Mouse (Mus musculus) thymus, postnatal 14 days (tissue): Measurements from ENCODE around the gene Mrpl30.
A peak's percentile ranks its signal among the peaks of the same experiment; 100 is the strongest.

Source experiments
- DNase-seq: peaks from one replicate; pipeline ENCODE4 v3.0.0; 2021

Gene Mrpl30

GRCm38 (mm10) chr1:37890025-37890652 lies at the start of gene Mrpl30, which contains the start of gene Mitd1:
Gene Mrpl30 (plus strand): TSS chr1:37890477.
Gene Mitd1 (minus strand): TSS chr1:37890411.
- peak; percentile 85 for DNase-seq

- DNase-seq: no peak
These were observed 43.4 kb upstream of the Mrpl30 start for GRCm38 (mm10) chr1:37846878-37847277.

- DNase-seq: no peak
These were observed 39.6 kb upstream of the Mrpl30 start for GRCm38 (mm10) chr1:37850696-37851095.

- peak; percentile 100 for DNase-seq
These were observed 25.5 kb upstream of the Mrpl30 start for GRCm38 (mm10) chr1:37864511-37865400.

GRCm38 (mm10) chr1:37865401-37866215 lies 24.7 kb upstream of the Mrpl30 start:
- DNase-seq: peak; percentile 20

GRCm38 (mm10) chr1:37866286-37866685 lies 24.0 kb upstream of the Mrpl30 start, which contains the start of gene Tsga10:
Gene Tsga10 (minus strand): TSS chr1:37866429.
- no peak for DNase-seq

GRCm38 (mm10) chr1:37867056-37867455 lies 23.2 kb upstream of the Mrpl30 start:
- DNase-seq: peak; percentile 59

GRCm38 (mm10) chr1:37867684-37868322 lies 22.5 kb upstream of the Mrpl30 start:
- no peak for DNase-seq

- DNase-seq: no peak
These were observed 21.6 kb upstream of the Mrpl30 start for GRCm38 (mm10) chr1:37868640-37869039.

- DNase-seq: no peak
These were observed 20.9 kb upstream of the Mrpl30 start for GRCm38 (mm10) chr1:37869362-37869761.

GRCm38 (mm10) chr1:37871704-37872103 lies 18.6 kb upstream of the Mrpl30 start, which contains the start of gene Lipt1:
Gene Lipt1 (plus strand): TSS chr1:37871738.
- DNase-seq: no peak

- peak; percentile 89 for DNase-seq
These were observed 17.9 kb upstream of the Mrpl30 start for GRCm38 (mm10) chr1:37872131-37873067.

GRCm38 (mm10) chr1:37873157-37873556 lies 17.1 kb upstream of the Mrpl30 start:
- no peak for DNase-seq

GRCm38 (mm10) chr1:37877736-37878460 lies 12.4 kb upstream of the Mrpl30 start:
- DNase-seq: no peak

GRCm38 (mm10) chr1:37883411-37883810 lies 6.9 kb upstream of the Mrpl30 start:
- DNase-seq: no peak

- no peak for DNase-seq
These were observed 5.8 kb upstream of the Mrpl30 start for GRCm38 (mm10) chr1:37884451-37884850.

- DNase-seq: no peak
These were observed 1.1 kb upstream of the Mrpl30 start for GRCm38 (mm10) chr1:37889206-37889605.

- DNase-seq: no peak
These were observed 1.1 kb downstream of the Mrpl30 start for GRCm38 (mm10) chr1:37891400-37891799.

GRCm38 (mm10) chr1:37894606-37895005 lies 4.3 kb downstream of the Mrpl30 start:
- no peak for DNase-seq

- no peak for DNase-seq
These were observed 9.5 kb downstream of the Mrpl30 start for GRCm38 (mm10) chr1:37899816-37900215.

GRCm38 (mm10) chr1:37900288-37900687 lies 10.0 kb downstream of the Mrpl30 start:
- no peak for DNase-seq
